Mouse (Mus musculus): ENCODE measurements around the gene Rnf220. TPM values are rescaled to one million over a fixed set of nuclear protein-coding genes. Genes with fewer than 3 reads are reported as not detected.
A peak's percentile ranks its signal among the peaks of the same experiment; 100 is the strongest.

Rnf220 gene
- polyA plus RNA-seq, 1 experiment from 2014 or later = 109 TPM

DNA sequence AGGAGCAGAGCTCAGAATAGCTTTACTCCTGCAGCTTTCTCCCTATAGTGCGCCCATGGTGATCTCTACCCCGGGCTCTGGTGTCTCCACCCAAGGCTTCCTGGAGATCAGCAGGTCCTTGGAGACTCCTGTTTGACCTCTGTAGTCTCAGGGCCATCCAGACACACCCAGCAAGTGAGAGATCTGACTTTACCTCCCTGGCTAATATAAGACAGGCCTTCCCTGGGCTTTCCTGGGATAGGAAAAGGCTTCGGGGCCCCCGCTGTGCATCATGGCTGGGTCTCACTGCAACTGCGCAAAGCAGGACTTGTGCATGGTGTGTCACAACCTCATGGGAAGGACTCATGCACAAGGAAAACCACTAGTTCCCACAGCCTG lies 116.3 kb downstream of the Rnf220 start:
- H3K4me3 ChIP-seq (ENCODE audit: low read length) = no peak overlapping the region
- 89% methylated on average over 5 of the region's 5 CpGs for WGBS
- peaks cover 2% of the 10 kb centered on the region; the same call in 1 of the 2 replicates for H3K9me3 ChIP-seq (ENCODE audit: control insufficient read depth, low read length)
- H3K4me2 ChIP-seq (ENCODE audit: low read length) = no peak overlapping the region
- no peak overlapping the region for H3K9ac ChIP-seq (ENCODE audit: low read depth, low read length)
- 0 out of 2 replicates have a peak, but pooled peaks have one; percentile 38 for ATAC-seq
- peaks cover 7% of the 10 kb centered on the region for H3K4me1 ChIP-seq (ENCODE audit: control insufficient read depth, insufficient read depth, low read depth, low read length)
- peaks cover 27% of the 10 kb centered on the region for H3K27me3 ChIP-seq (replicated peaks; ENCODE audit: control insufficient read depth, insufficient read depth, low read length)
- H3K27ac ChIP-seq (ENCODE audit: low read depth, low read length) = 0 out of 2 replicates have a peak overlapping the region, but pooled peaks have one; percentile 6
- no peaks in the 10 kb centered on the region for H3K36me3 ChIP-seq (ENCODE audit: control insufficient read depth, insufficient read depth, low read length)

DNA sequence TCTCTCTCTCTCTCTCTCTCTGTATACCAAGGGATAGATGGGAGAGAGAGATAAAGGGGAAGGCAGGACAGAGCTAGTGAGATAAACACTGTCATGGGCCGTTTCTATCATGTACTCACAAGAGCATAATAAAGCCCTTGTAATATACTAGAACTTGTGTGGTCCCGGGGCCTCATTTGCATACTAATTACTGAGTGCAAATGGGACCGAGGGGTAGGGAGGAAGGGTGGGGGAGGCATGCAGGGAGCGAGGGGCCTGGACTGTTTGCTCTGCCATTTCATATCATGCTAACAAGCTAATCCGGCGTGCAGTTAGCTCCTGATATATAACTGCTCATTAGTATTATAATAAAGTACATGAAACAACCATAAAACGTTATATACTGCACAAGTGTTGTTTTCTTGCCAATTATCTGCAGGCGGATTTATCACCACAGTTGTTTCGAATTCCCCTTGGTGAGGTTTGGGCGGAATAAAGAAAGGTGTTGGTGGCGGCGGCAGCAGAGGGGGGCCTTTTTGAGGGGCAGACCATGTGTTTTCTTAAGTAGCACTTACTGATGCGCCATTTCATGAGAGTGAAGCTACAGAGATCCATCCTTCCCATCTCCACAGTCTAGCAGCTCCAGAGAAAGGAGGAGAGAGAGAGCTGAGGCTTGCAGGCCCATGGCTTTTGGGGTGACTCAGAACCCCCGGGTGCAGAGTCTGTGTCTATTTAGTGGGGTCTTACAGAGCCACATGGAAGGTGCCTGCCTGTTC lies 116.9 kb downstream of the Rnf220 start:
- Histone ChIP-seq H3K4me2 (ENCODE audit: low read length) (no peak overlapping the region), H3K9me3 (ENCODE audit: control insufficient read depth, low read length) (peaks cover 2% of the 10 kb centered on the region; the same call in 1 of the 2 replicates), H3K4me3 (ENCODE audit: low read length) (no peak overlapping the region), H3K4me1 (ENCODE audit: control insufficient read depth, insufficient read depth, low read depth, low read length) (peaks cover 7% of the 10 kb centered on the region), H3K27me3 (replicated peaks; ENCODE audit: control insufficient read depth, insufficient read depth, low read length) (peaks cover 27% of the 10 kb centered on the region), H3K9ac (ENCODE audit: low read depth, low read length) (no peak overlapping the region), H3K27ac (ENCODE audit: low read depth, low read length) (0 out of 2 replicates have a peak overlapping the region, but pooled peaks have one; percentile 6), H3K36me3 (ENCODE audit: control insufficient read depth, insufficient read depth, low read length) (no peaks in the 10 kb centered on the region)
- 40% methylated on average over 14 of the region's 14 CpGs for WGBS
- peak; percentile 69 for ATAC-seq

DNA sequence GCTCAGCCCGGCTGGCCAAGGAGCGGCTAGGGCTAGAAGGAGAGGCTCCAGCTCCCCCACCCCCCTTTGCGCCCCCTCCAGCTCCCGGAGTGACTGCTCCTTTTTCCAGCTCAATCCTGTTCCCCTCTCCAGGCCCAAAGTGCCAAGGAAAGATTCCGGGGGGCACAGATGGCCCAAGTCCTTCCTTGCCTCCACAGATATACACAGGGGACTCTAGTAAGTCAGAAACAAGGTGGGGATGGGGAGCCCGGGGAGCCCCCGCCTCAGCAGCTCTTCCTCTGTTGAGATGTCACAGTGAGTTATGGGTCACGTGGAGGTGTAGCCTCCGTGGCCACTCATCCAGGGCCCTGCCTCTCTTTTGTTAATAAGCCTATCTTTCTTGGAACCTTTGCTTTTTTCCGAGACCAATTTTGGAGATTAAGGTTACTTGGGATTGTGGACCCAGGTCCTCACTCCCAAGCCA lies 122.7 kb downstream of the Rnf220 start:
- 9% methylated on average over 10 of the region's 10 CpGs for WGBS
- Histone ChIP-seq H3K4me2 (ENCODE audit: low read length) (peak overlapping the region; percentile 25), H3K27ac (ENCODE audit: low read depth, low read length) (no peak overlapping the region), H3K4me1 (ENCODE audit: control insufficient read depth, insufficient read depth, low read depth, low read length) (peaks cover 18% of the 10 kb centered on the region), H3K4me3 (ENCODE audit: low read length) (no peak overlapping the region), H3K27me3 (replicated peaks; ENCODE audit: control insufficient read depth, insufficient read depth, low read length) (peaks cover 25% of the 10 kb centered on the region), H3K36me3 (ENCODE audit: control insufficient read depth, insufficient read depth, low read length) (no peaks in the 10 kb centered on the region), H3K9ac (ENCODE audit: low read depth, low read length) (no peak overlapping the region; the same call in 1 of the 2 replicates), H3K9me3 (ENCODE audit: control insufficient read depth, low read length) (peaks cover 2% of the 10 kb centered on the region; the same call in 1 of the 2 replicates)
- peak; percentile 24; the same call in 1 of the 2 replicates for ATAC-seq

DNA sequence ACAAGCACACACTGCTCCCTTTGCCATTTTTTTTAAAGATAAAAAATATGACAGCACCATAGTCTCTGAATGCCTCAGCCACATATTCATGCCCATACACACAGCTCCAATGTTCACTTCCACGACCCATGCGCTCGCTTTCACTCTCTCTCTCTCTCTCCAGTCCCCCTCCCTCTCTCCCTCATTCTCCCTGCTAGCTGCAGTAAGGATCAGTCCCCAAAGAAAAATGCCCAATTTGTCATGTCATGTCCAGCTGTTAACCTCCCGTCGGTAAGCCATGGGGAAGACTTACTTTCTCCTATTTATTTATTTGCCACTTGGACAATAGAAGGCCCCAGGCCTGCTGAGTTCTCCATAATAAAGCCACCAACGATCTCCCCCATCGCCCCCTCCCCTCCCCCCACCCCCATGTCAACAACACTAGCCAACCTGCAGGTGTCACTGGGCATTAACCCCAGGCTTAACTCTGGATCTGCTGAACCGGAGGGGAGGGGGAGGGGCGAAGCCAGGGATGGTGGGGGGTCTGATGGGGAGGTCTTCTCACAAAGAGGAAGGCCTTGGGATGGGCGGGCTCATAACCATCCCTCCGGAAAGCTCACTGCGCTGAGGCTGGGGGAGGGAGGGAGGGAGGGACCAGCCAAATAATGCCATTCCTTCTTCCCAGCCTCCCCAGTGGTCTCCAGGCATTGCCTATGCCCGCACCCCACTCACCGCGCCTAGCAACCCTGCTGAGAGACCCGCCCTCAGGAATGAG lies 123.4 kb downstream of the Rnf220 start:
- H3K27ac ChIP-seq (ENCODE audit: low read depth, low read length) = no peak overlapping the region
- ATAC-seq = peak; percentile 80
- H3K27me3 ChIP-seq (replicated peaks; ENCODE audit: control insufficient read depth, insufficient read depth, low read length) = peaks cover 27% of the 10 kb centered on the region

DNA sequence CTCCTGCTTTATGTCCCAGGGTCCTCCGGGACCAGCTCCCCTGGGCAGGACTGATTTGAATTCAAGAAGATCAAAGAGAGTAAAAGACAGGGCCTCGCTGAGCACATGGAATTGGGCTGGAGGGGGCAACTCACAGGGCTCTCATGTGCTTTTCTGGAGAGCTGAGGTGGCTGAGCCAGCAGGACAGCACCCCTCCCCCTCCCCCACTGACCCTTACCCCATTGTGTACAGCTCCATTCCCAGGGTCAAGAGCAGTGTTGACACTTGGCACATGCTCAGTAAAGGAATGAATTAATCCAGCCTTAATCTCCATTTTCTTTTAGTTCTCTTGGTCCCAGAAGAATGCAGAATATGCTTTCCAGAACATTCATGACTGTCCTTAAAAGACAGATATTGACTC lies 125.0 kb downstream of the Rnf220 start:
- H3K27me3 ChIP-seq (replicated peaks; ENCODE audit: control insufficient read depth, insufficient read depth, low read length) = peaks cover 33% of the 10 kb centered on the region
- 17% methylated on average over 2 of the region's 2 CpGs for WGBS
- ATAC-seq = no peak

More for the DNA sequence above, 123.4 kb downstream of the Rnf220 start:
- H3K36me3 ChIP-seq (ENCODE audit: control insufficient read depth, insufficient read depth, low read length) = no peaks in the 10 kb centered on the region
- no peaks in the 10 kb centered on the region for H3K9me3 ChIP-seq (ENCODE audit: control insufficient read depth, low read length)
- 4% methylated on average over 11 of the region's 16 CpGs for WGBS
- H3K4me3 ChIP-seq (ENCODE audit: low read length) = no peak overlapping the region
- peaks cover 18% of the 10 kb centered on the region for H3K4me1 ChIP-seq (ENCODE audit: control insufficient read depth, insufficient read depth, low read depth, low read length)
- H3K9ac ChIP-seq (ENCODE audit: low read depth, low read length) = peak overlapping the region; percentile 21; the same call in 1 of the 2 replicates
- H3K4me2 ChIP-seq (ENCODE audit: low read length) = peak overlapping the region; percentile 25

DNA sequence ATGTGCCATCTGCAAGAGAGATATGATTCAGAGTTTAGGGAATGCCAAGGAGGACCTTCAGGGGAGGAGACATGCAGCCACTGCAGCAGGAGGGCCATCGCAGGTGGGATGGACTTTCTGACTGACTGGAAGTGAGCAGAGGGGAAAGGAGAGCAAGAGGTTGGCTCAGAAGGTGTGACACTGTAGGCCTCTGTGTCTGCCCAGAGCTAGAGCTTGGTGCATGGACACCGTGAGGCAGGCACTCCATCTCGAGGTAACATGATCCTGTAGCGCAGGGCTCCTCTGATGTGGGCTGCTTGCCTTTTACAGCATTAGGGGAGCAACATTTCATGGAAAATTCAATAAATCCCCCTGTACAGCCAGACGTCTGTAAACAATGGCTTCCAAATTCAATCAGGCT lies 126.5 kb downstream of the Rnf220 start:
- Histone ChIP-seq H3K4me1 (ENCODE audit: control insufficient read depth, insufficient read depth, low read depth, low read length) (peaks cover 18% of the 10 kb centered on the region), H3K27me3 (replicated peaks; ENCODE audit: control insufficient read depth, insufficient read depth, low read length) (peaks cover 31% of the 10 kb centered on the region), H3K9me3 (ENCODE audit: control insufficient read depth, low read length) (no peaks in the 10 kb centered on the region), H3K9ac (ENCODE audit: low read depth, low read length) (no peak overlapping the region), H3K27ac (ENCODE audit: low read depth, low read length) (no peak overlapping the region), H3K4me2 (ENCODE audit: low read length) (no peak overlapping the region), H3K4me3 (ENCODE audit: low read length) (no peak overlapping the region), H3K36me3 (ENCODE audit: control insufficient read depth, insufficient read depth, low read length) (no peaks in the 10 kb centered on the region)
- 57% methylated on average over 5 of the region's 5 CpGs for WGBS
- no peak for ATAC-seq

More for the DNA sequence above, 125.0 kb downstream of the Rnf220 start:
- Histone ChIP-seq H3K4me1 (ENCODE audit: control insufficient read depth, insufficient read depth, low read depth, low read length) (peaks cover 18% of the 10 kb centered on the region), H3K4me2 (ENCODE audit: low read length) (no peak overlapping the region), H3K9ac (ENCODE audit: low read depth, low read length) (no peak overlapping the region), H3K27ac (ENCODE audit: low read depth, low read length) (no peak overlapping the region), H3K4me3 (ENCODE audit: low read length) (no peak overlapping the region), H3K36me3 (ENCODE audit: control insufficient read depth, insufficient read depth, low read length) (no peaks in the 10 kb centered on the region), H3K9me3 (ENCODE audit: control insufficient read depth, low read length) (no peaks in the 10 kb centered on the region)

DNA sequence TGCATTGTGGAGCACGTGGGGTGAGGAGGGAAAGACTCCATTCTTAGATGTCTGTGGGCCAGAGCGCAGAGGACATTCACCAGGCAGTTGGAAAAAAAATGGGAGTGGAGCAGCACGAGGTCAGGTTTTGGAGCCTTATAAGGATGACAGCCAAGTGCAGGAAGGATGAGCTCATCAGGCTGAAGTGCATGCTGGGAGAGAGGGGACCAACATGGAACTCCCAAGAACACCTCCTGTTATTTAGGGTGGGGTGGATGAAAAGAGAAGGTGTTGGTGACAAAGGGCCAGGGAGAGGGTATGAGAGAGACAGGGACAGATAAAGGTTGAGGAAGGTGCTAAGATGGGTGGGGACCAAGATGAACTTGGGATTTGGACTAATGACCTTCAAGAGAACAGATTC lies 127.3 kb downstream of the Rnf220 start:
- Histone ChIP-seq H3K36me3 (ENCODE audit: control insufficient read depth, insufficient read depth, low read length) (no peaks in the 10 kb centered on the region), H3K9me3 (ENCODE audit: control insufficient read depth, low read length) (no peaks in the 10 kb centered on the region), H3K9ac (ENCODE audit: low read depth, low read length) (no peak overlapping the region), H3K27ac (ENCODE audit: low read depth, low read length) (no peak overlapping the region), H3K4me2 (ENCODE audit: low read length) (no peak overlapping the region), H3K27me3 (replicated peaks; ENCODE audit: control insufficient read depth, insufficient read depth, low read length) (peaks cover 29% of the 10 kb centered on the region), H3K4me1 (ENCODE audit: control insufficient read depth, insufficient read depth, low read depth, low read length) (peaks cover 18% of the 10 kb centered on the region), H3K4me3 (ENCODE audit: low read length) (no peak overlapping the region)
- ATAC-seq = no peak
- 84% methylated on average over 3 of the region's 3 CpGs for WGBS

DNA sequence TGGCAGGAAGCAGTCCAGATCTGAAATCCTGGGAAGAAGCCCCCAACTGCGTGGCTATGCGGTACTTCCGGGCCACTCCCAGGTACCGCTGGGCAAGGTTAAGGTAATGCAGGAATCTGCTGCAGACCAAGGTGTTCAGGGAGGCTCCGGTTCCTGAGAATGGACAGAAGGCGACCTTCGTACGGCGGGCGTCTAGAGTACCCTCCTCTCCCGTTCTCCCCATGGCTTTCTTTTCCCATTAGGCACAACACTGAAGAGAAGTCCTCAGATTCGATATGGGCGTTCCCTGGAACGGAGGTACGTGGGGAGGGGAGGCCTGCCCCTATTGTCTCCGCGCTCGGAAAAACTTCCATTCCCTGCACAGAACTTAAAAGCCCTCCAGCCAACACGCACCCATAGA lies 129.5 kb downstream of the Rnf220 start:
- Histone ChIP-seq H3K27ac (ENCODE audit: low read depth, low read length) (no peak overlapping the region), H3K27me3 (replicated peaks; ENCODE audit: control insufficient read depth, insufficient read depth, low read length) (peaks cover 37% of the 10 kb centered on the region), H3K9ac (ENCODE audit: low read depth, low read length) (no peak overlapping the region), H3K36me3 (ENCODE audit: control insufficient read depth, insufficient read depth, low read length) (no peaks in the 10 kb centered on the region), H3K4me2 (ENCODE audit: low read length) (no peak overlapping the region), H3K4me1 (ENCODE audit: control insufficient read depth, insufficient read depth, low read depth, low read length) (no peaks in the 10 kb centered on the region; the same call in 1 of the 2 replicates), H3K4me3 (ENCODE audit: low read length) (no peak overlapping the region), H3K9me3 (ENCODE audit: control insufficient read depth, low read length) (no peaks in the 10 kb centered on the region)
- no peak for ATAC-seq
- WGBS = 73% methylated on average over 19 of the region's 19 CpGs

DNA sequence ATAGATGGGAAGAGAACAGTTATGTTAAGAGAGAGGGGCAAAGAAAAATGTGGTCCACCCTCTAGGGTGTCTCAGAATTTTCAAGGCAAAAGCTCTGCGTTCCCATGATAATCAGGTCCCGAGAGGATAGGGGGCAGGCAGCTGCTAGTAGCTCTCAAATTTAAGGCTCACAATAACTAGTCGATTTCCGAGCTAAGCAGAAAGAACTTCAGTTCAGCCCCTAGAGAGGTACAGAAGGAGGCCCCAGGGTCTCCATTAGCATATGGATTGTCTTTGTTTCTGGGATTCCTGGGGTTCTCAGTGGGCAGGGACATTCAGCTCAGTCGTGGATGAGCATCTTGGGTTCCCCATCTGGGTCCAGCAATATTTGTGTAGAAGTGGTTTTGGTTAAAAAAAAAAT lies 134.8 kb downstream of the Rnf220 start:
- Histone ChIP-seq H3K27me3 (replicated peaks; ENCODE audit: control insufficient read depth, insufficient read depth, low read length) (peaks cover 28% of the 10 kb centered on the region), H3K4me1 (ENCODE audit: control insufficient read depth, insufficient read depth, low read depth, low read length) (peaks cover 8% of the 10 kb centered on the region), H3K4me3 (ENCODE audit: low read length) (no peak overlapping the region), H3K9ac (ENCODE audit: low read depth, low read length) (no peak overlapping the region), H3K27ac (ENCODE audit: low read depth, low read length) (no peak overlapping the region), H3K4me2 (ENCODE audit: low read length) (no peak overlapping the region), H3K36me3 (ENCODE audit: control insufficient read depth, insufficient read depth, low read length) (no peaks in the 10 kb centered on the region), H3K9me3 (ENCODE audit: control insufficient read depth, low read length) (no peaks in the 10 kb centered on the region)
- 11% methylated on average over 5 of the region's 5 CpGs for WGBS
- ATAC-seq = no peak

Data from hindbrain, embryonic 16.5 days (tissue).